Mouse (Mus musculus): Measurements from ENCODE around the gene Lamb1.

DNA sequence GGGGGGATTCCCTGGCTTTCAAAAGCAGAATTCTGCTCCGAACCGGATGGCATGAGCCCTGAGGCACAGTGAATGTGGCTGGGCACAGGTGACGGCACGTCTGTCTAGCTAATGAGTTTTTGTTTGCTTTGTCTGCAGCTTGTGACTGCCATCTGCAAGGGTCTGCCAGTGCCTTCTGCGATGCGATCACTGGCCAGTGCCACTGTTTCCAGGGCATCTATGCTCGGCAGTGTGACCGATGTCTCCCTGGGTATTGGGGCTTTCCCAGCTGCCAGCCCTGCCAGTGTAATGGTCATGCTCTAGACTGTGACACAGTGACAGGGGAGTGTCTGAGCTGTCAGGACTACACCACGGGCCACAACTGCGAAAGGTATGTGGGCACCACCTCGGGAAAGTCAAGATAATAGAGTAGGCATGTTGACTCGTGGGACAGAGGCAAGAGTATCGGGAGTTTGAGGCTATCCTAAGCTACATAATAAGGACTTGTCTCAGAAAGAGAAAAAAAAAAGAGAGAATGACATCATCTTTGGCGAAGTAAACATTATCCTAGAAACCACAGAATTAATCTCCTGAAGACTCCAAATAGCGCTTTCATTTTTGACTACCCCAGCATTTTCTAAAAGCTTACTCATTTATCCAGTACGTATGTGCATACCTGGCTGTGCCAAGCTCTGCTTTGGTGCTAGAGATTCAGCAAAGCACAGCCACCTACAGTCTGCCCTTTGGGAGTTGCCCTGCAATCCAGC is 37.9 kb downstream of the Lamb1 start:
- no peak for TF ChIP-seq CTCF (IDR thresholded peaks at IDR 0.05; ENCODE audit: low read depth, low read length)
- TF ChIP-seq TAL1 (conservative IDR thresholded peaks at IDR 0.05; ENCODE audit: low read depth, low read length): no peak
